Mouse (Mus musculus) spleen, adult 2 months (tissue): ENCODE results near the gene Ptk7.

ENCODE experiments used
- CTCF ChIP-seq: fragments of 200-500 bp; IDR thresholded peaks from 2 replicates; pipeline ENCODE4 v1.5.1; 2011; ENCODE audit warnings: mild to moderate bottlenecking, inconsistent platforms; ENCODE audit not compliant: insufficient read depth, insufficient read length, insufficient replicate concordance; ENCODE audit errors: extremely low read depth
- POLR2A ChIP-seq: fragments of 200-500 bp; IDR thresholded peaks from 2 replicates; pipeline ENCODE4 v1.6.1; 2011; ENCODE audit warnings: low read depth, low read length, inconsistent platforms

GRCm38 (mm10) chr17:46552841-46553423, 76.4 kb downstream of the Ptk7 start:
- TF ChIP-seq CTCF (no peak), POLR2A (no peak)
